Comparison of ENCODE assay signal across 8 mouse cellular contexts in genomic region chr1:180696626-180697352, GRCm38 (mm10). TPM values are rescaled to one million over a fixed set of nuclear protein-coding genes. Genes with fewer than 3 reads are reported as not detected.
DNase-seq lines count a peak whose midpoint lies in the region; ATAC-seq and TF ChIP-seq lines count a peak whose summit lies in the region.

Gene Mixl1, minus strand, starts transcription at chr1:180697034.

- peak within 1 kb of the TSS; percentile 32; the same call in 1 of the 2 replicates for H3K9ac ChIP-seq in embryonic facial prominence, embryonic 11.5 days (replicated peaks; ENCODE audit: low read length)
- H3K9ac ChIP-seq in midbrain, embryonic 12.5 days (replicated peaks): peak within 1 kb of the TSS; percentile 15; the same call in 1 of the 2 replicates

- ATAC-seq in embryonic facial prominence, embryonic 11.5 days (replicated peaks; ENCODE audit: insufficient number of reproducible peaks, low FRiP score, low TSS enrichment, low read depth): 0 out of 2 replicates have a peak, but pooled peaks have one; percentile 48
- ATAC-seq in midbrain, embryonic 12.5 days (ENCODE audit: low FRiP score, low read depth): peak; percentile 47; the same call in 1 of the 2 replicates
- ATAC-seq in activated CD4-positive, CD25-positive, alpha-beta regulatory T cell, adult 4 months: no peak

- peaks cover 32% of the 10 kb centered on the region for H3K27me3 ChIP-seq in embryonic facial prominence, embryonic 11.5 days (ENCODE audit: control insufficient read depth, insufficient read depth, low read length)
- H3K27me3 ChIP-seq in midbrain, embryonic 12.5 days: peaks cover 51% of the 10 kb centered on the region

- peak within 1 kb of the TSS; percentile 28 for H3K4me3 ChIP-seq in layer of hippocampus, adult 2 months
- peak within 1 kb of the TSS; percentile 43 for H3K4me3 ChIP-seq in embryonic facial prominence, embryonic 11.5 days (ENCODE audit: low read depth, low read length)
- peak within 1 kb of the TSS; percentile 46 for H3K4me3 ChIP-seq in midbrain, embryonic 12.5 days

- no peaks in the 10 kb centered on the region for H3K9me3 ChIP-seq in embryonic facial prominence, embryonic 11.5 days (replicated peaks; ENCODE audit: control insufficient read depth, low read length)
- H3K9me3 ChIP-seq in midbrain, embryonic 12.5 days: no peaks in the 10 kb centered on the region

- peak within 1 kb of the TSS; percentile 70 for H3K4me2 ChIP-seq in embryonic facial prominence, embryonic 11.5 days (ENCODE audit: low read depth, low read length)
- H3K4me2 ChIP-seq in midbrain, embryonic 12.5 days (replicated peaks): peak within 1 kb of the TSS; percentile 60

- no peaks in the 10 kb centered on the region; the same call in 1 of the 2 replicates for H3K36me3 ChIP-seq in embryonic facial prominence, embryonic 11.5 days (replicated peaks; ENCODE audit: control insufficient read depth, insufficient read depth, low read depth, low read length)
- H3K36me3 ChIP-seq in midbrain, embryonic 12.5 days: peaks cover 5% of the 10 kb centered on the region; the same call in 1 of the 2 replicates

- H3K27ac ChIP-seq in layer of hippocampus, adult 2 months: no peak within 1 kb of the TSS
- no peak within 1 kb of the TSS for H3K27ac ChIP-seq in embryonic facial prominence, embryonic 11.5 days (replicated peaks; ENCODE audit: low read depth, low read length)
- H3K27ac ChIP-seq in midbrain, embryonic 12.5 days (replicated peaks): no peak within 1 kb of the TSS

- WGBS in embryonic facial prominence, embryonic 11.5 days: under 1% methylated on average over 73 of the region's 79 CpGs
- 2% methylated on average over 77 of the region's 79 CpGs for WGBS in midbrain, embryonic 12.5 days

- H3K4me1 ChIP-seq in embryonic facial prominence, embryonic 11.5 days (ENCODE audit: control insufficient read depth, insufficient read depth, low read length): no peaks in the 10 kb centered on the region
- H3K4me1 ChIP-seq in midbrain, embryonic 12.5 days: peaks cover 10% of the 10 kb centered on the region

- no peak for TF ChIP-seq CTCF in layer of hippocampus, adult 2 months (conservative IDR thresholded peaks at IDR 0.05)

- DNase-seq in layer of hippocampus, adult 2 months (ENCODE audit: low spot score in 2 of 2): no peak
- no peak for DNase-seq in layer of hippocampus, adult 8-10 months (ENCODE audit: low spot score in 2 of 2)
- DNase-seq in embryonic facial prominence, embryonic 11.5 days (ENCODE audit: low spot score): peak; percentile 55
- DNase-seq in induced T-regulatory cell, adult 2 months (ENCODE audit: low read depth): peak; percentile 16
- peak; percentile 44 for DNase-seq in yolk sac, embryonic 10.5 days (ENCODE audit: low spot score)
- DNase-seq in right cerebral cortex, postnatal 25 days: no peak

RNA-seq across cellular contexts. Expression of gene Mixl1, which starts in this region (rescaled TPM):
- total RNA-seq in layer of hippocampus, adult 2 months (2021): not detected
- total RNA-seq in layer of hippocampus, adult 8-10 months (2022): not detected
- polyA plus RNA-seq in embryonic facial prominence, embryonic 11.5 days (2014; fragmentation: Nextera tagmentation; extraction: Ambion mirVana): 0.20 and 0.74 TPM in 2 replicates
- polyA plus RNA-seq in midbrain, embryonic 12.5 days (2016; fragmentation: Nextera tagmentation; extraction: Ambion mirVana): 0.08 TPM in 1 of 2 replicates, not detected in the other
- not detected for polyA plus RNA-seq in activated CD4-positive, CD25-positive, alpha-beta regulatory T cell, adult 4 months (2017; shearing (Covaris generic))

Comparison
In these comparisons a context has a peak if more than half of its experiments do, and no peak if none do; other contexts are left out.
1. Peak in DNase-seq, ATAC-seq, H3K4me3 ChIP-seq, H3K9ac ChIP-seq and H3K4me2 ChIP-seq in embryonic facial prominence, embryonic 11.5 days; RNA of the gene not detected or under 1 TPM.
2. Peak in ATAC-seq, H3K4me3 ChIP-seq, H3K9ac ChIP-seq and H3K4me2 ChIP-seq in midbrain, embryonic 12.5 days; RNA of the gene not detected or under 1 TPM.
3. DNase-seq: peak in induced T-regulatory cell, adult 2 months (single experiment) and yolk sac, embryonic 10.5 days (single experiment); none in layer of hippocampus, adult 2 months (0 of 2), layer of hippocampus, adult 8-10 months (0 of 2) and right cerebral cortex, postnatal 25 days (single experiment).
4. Peak in every context shown above with its lines, with median percentiles within 50 percentile points of each other: H3K4me3 ChIP-seq.